Mouse (Mus musculus) G1E-ER4 (cell line): ENCODE measurements around the gene Cxcr4. TPM values are rescaled to one million over a fixed set of nuclear protein-coding genes. Genes with fewer than 3 reads are reported as not detected.

Experiments used
- GATA1 ChIP-seq: IDR thresholded peaks from one replicate; pipeline ENCODE4 v1.8.0; 2012; ENCODE audit warnings: low read length, inconsistent platforms
- polyA plus RNA-seq: library from polyadenylated mRNA; stranded (reverse); fragments of >175 nt; gene quantifications from 2 replicates; pipeline ENCODE4 v1.2.3, GENCODE M21; 2012

Gene Cxcr4
- polyA plus RNA-seq, 1 experiment, result not detected

DNA sequence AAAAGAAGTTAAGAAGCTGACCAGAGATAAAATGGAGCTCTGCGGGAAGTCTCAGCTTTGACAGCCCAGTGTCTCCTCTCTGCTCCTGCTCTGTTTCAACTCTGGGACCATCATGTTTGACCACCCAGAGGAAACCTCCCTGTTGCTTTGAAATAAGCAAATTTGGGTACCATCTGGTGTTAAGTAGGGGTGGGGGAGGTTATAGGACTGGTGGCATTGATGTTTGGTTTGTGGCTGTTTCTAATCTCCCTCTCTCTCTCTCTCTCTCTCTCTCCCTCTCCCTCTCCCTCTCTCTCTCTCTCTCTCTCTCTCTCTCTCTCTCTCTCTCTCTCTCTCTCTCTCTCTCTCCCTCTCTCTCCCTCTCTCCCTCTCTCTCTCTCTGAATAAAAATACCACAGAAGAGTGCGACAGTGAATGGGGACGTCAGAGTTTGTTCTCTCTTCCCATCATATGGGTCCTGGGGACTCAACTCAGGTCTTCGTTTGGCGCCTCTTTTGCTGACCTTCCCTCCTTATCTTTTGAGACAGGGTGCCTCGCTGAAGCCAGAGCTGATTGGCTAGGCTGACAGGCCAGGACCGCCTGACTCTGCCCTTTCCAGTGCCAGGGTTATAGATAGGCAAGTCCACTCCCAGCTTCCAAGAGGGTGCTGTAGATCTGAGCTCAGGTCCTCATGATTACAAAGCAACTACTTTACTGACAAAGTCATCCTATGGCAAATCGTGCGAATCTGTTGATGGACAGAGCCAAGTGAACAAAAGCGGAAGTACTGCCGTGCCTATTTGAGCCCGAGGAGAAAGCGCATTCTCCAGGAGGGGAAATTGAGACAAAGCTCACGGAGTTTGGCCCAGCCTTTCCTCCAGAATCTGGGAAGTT is 31.4 kb downstream of the Cxcr4 start:
- TF ChIP-seq GATA1, result no peak

DNA sequence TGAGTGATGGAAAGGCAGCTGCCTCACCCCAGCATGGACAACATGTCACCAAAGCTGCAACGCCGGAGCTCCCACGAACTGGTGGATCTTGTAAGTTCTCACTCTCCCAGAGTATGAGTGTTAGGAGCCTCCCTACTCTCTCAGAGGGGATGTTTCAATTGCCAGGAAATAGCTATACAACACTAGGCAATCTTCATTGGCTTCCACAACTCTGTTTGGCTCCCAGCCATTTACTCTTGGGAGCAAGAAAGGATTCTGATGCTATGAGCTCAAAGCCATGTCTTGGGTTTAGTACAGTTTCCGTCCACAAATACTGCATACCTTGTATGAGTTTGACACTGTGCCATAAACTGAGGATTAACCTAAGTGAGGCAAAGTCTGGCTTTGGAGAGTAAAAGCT is 34.1 kb downstream of the Cxcr4 start:
- no peak for TF ChIP-seq GATA1

DNA sequence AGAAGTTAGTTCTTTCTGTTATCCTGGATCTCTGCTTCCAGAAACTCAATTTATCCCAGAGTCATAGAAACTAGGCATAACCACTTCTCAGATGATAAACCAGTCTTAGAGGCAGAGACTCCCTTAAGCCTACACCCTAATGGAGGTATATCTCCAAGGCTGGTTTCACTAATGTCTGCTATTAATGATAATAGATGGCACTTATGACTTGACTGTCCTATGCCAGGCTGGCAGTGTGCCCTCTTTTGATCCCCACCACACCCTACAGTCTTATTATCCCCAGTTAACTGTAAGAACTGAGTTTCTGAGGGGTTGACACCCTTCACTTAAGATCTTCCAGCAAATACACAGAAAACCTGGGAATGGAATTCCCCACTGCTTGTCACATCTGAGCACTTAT is 39.5 kb downstream of the Cxcr4 start:
- TF ChIP-seq GATA1, result no peak

DNA sequence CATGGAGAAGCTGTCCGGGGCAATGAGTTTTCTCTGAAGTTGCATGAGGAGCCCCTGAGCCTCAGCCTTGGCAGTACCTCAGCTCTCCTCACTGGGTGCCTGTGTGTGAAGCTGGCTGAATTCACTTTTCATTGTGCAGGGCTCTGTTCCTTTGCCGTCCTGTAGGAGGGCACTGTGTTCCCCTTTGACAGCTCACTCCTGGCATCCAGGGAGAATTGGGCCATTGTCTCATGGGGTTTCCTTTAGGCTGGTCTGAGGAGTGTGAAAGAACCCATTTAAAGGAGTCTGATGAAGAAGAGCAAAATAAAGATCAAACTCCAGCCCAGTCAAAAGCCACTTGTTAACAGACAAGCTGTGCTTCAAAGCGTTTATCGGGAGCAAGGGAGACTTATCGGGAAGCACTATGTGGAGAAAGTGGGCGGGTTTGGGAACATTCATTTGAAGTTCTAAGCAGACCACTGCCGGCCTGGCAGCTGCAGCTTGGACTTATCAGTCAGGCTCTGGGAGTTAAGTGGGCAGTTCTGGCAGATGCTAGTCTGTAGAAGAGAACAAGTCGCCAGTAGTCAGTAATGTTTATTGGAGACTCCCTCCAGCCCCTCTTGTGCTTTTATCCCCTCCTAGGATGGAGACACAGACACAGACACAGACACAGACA is 40.2 kb downstream of the Cxcr4 start:
- no peak for TF ChIP-seq GATA1

DNA sequence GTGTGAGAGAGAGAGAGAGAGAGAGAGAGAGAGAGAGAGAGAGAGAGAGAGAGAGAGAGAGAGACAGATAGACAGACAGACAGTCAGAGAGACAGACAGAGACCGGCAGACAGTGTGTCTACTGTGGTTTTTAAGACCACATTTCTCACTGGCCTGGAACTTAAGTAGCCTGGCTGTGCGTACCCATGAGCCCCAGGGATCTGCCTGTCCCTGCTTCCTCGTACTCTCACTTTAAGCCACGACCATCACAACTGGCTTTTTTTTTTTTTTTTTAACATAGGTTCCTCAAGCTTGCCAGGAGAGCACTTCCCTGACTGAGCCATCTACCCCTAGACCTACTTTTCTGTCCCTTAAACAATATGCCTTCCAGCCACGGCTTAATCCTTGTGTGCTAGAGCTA is 42.7 kb downstream of the Cxcr4 start:
- no peak for TF ChIP-seq GATA1

DNA sequence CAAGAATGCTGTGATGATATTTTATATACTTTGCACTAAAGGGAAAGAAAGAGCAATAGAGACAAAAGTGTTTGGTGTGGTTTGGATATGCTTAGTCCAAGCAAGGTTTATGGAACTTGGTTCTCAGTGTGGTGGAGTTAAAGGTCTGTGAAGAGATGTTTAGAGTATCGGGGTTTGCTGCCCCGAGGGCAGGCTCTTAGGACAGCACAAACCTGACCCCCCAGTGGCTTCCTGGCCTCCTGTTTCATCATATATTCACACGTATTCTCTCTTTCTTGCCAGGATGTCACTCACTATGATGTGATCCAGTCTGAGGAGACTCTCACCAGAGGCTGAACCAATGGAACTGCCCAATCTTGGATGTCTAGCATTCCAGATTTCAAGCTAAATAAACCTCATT is 43.1 kb downstream of the Cxcr4 start:
- TF ChIP-seq GATA1, result no peak

DNA sequence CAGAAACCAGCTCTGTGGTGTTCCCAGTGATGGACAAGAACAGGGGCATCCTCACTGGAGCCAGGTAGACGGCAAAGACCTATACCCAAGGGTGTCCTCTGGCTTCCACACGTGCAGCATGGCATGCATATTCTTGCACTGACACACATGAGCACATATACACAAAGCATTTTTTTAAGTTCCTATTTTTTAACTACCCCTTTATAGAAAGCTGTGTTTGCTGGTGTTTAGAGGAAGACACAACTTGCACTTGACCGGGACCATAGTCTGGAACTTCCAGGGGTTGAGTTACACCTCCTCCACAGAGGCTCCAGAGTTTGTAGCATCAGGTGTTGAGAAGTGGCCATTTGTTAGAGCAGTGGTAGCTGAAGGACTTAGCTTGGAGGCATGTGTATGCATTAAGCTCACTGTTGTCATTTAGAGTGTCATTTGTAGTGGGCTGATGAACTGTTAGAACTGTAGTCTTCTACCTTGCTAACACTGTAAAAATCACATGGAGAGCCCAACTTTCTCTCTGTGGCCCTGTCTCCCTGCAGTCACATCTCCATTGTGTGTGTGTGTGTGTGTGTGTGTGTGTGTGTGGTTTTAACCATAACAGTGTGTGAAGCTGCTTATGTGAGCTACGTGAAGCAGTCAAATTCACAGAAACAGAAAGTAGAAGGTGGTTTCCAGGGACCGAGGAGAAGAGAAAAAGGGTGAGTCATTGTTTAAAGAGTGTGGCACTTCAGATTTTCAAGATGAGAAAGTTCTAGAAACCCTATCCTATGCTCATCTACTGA is 43.7 kb downstream of the Cxcr4 start:
- TF ChIP-seq GATA1, result no peak

DNA sequence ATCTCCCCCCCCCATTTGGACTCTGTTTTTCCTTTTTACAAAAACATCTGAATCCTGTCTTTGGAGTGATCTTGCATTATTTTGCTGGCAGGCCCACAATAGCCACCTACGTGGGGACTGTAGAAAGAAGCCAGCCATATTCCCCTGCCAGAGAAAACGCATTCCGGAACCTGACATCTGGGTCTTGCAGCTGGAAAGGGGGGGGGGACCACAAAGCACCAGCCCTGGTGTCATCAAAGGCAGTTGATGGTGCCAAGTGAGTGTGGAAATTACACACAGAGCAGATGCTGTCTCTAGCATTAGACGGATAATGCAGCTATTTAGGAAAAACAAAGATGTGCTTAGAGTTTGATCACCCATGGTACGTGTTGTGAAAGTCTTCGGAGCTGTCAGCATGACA is 46.4 kb downstream of the Cxcr4 start:
- no peak for TF ChIP-seq GATA1

DNA sequence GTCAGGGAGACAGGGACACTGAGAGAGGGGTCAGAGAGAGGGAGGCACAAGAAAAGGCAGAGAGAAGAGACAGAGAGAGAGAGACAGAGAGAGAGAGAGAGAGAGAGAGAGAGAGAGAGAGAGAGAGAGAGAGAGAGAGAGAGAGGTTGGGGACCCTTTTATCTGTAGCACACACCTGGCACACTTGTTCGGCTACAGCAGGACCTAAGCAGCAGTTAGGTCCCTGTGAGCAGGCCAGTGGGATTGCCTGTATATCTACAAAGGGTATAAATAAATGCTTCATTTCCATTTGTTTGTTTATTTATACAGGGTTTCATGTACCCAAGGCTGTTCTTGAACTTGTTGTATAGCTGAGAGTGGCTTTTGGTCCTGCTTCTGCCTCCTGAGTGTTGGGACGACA is 49.0 kb downstream of the Cxcr4 start:
- TF ChIP-seq GATA1, result no peak

DNA sequence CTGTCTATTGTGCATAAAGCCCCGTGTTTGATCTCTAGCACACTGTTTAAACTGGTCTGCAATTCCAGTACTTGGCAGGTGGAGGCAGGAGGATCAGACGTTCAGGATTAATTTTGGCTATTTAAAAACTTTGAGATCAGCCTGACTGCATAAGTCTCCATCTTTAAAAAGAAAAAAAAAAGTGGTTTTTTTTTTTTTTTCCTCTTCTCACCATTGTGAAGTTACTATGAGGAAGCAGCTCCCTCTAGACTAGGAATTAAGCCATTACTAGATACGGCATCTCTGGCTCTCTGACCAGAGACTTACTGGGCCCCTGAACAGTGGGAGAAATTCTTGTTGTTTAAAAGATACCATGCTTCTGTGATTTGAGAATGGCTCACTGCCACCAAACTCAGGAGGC is 49.5 kb downstream of the Cxcr4 start:
- no peak for TF ChIP-seq GATA1

DNA sequence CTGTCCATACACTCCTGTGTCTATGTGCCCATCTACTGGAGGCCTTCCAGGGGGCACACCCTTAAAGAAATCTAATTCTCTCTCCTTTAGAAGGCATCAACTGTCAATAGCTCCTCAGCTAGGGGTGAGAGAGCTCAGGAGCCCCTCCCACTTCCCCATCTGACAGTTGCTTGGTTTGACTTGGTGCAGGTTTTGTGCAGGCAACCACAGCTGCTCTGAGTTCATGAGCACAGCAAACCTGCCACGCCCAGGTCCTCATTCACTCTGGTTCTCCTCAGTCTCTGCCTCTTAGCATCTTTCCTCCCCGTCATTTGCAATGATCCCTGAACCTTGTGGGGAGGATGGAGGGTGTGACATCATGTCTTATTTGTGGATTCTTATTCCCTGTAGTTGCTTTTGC is 51.9 kb downstream of the Cxcr4 start:
- TF ChIP-seq GATA1, result no peak

DNA sequence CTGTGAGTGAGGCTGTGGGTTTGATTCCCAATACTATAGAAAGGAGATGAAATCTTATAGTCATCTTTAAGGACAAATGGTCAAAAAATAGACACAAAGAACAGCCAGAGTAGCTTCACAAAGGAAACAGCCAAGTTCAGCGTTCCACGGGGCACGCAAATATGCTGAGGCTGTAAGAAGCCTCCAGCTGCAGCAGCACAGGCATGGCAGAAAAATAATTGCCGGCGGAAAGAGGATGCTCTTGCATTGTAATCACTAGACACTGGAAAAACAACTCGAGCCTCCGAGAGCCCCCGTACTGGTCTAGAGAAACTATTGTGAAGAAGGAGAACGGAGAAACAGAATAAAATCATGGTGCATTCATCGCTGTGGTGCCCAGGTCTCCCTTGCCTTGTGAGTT is 52.5 kb downstream of the Cxcr4 start:
- no peak for TF ChIP-seq GATA1

Other genes starting within 250 kb of the Cxcr4 start
- 47.2 and 73.2 TPM in 2 replicates for gene Mcm6, start 232.6 kb downstream of the Cxcr4 start, polyA plus RNA-seq
- 166 and 261 TPM in 2 replicates for gene Dars, start 174.9 kb downstream of the Cxcr4 start, polyA plus RNA-seq